Mouse (Mus musculus): Measurements from ENCODE around the gene Fancd2os. TPM values are rescaled to one million over a fixed set of nuclear protein-coding genes. Genes with fewer than 3 reads are reported as not detected.

Fancd2os gene
- total RNA-seq, 2 experiments from 2014 or later, result 0.28 TPM; not detected in 1

- intact Hi-C loops (cut with DNase I), result no loop called here
- DNase-seq, result no peak
Observed at GRCm38 (mm10) chr6:113608871-113609270, 8.4 kb upstream of the Fancd2os start.

- intact Hi-C loops (cut with DNase I), result no loop called here
- no peak for DNase-seq
Observed at GRCm38 (mm10) chr6:113605224-113605545, 4.7 kb upstream of the Fancd2os start.

DNA sequence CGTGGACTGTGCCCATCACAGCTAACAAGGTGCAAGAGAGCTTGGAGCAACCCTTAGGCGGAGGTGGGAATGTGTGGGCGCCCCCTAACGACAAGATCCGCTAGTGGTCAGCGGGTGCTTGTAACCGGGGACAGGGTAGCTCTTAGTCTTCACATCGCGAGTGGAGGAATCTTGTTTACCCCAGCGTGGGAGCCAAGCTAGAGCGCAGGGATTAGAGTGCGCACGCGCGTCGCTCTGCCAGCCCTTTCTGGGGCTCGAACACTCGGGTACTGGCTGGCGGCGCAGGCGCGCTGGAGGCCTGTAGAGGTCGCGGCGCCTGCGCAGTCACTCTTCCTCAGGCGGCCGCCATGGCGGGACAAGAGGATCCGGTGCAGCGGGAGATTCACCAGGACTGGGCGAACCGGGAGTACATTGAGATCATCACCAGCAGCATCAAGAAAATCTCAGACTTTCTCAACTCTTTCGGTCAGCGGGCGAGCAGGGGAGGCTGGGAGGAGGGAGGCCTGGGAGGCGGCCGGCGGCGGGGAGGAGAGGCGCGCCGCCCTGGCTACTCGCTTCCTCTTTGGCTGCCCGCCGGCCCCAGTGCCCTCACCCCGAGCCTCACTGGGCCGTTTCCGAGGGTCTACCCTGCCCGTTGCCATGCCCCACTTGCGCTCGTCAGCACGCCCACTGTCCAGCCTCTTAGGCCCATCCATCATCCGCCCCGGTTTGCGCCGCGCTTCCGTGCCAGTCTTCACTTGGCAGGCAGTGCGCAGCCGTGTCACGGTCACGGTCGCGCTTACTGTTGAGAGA lies 4.1 kb upstream of the Fancd2os start, which contains the start of gene Brk1:
Gene Brk1, plus strand, starts transcription at position 341 of the 792 bp plus-strand sequence.
- intact Hi-C loops (cut with DNase I), result no loop called here
- DNase-seq, result peak; percentile 93

DNA sequence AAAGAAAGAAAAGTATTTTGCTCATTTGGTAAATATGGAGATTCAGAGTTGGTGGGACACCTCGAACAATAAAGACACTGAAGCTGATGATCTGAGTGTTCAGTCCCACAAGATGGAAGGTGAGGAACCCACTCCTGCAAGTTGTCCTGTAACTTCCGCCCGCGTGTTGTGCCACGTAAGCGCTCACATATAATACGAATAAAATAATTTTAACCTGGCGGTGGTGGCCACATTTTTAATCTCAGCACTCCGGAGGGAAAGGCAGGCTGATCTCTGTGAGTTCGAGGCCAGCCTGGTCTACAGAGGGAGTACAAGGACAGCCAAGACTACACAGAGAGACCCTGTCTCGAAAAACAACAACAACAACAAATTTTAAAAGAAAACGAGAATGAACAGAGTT lies 3.5 kb upstream of the Fancd2os start:
- DNase-seq, result no peak

GRCm38 (mm10) chr6:113602821-113603220 lies 2.3 kb upstream of the Fancd2os start:
- intact Hi-C loops (cut with DNase I), result no loop called here
- no peak for DNase-seq

More for the DNA sequence above, 3.5 kb upstream of the Fancd2os start:
- intact Hi-C loops (cut with DNase I), result no loop called here

DNA sequence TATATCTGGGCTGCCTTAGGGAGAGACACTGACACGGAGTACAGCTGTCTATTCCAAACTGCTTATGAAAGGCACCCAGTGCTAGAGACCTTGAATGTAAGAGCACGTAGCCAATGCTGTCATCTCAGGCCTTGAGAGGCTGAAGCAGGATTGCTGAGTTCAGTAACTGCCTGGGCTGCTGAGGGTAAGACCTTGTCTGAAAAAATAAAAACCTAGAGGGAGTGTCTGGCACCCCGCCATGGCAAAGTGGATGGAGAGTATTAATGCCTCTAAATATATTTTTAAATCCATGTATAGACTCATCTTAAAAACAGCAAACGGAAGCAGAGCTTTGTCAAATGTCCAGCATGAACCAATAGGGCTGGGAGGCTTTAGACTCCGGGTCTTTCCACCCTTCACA lies 682 bp downstream of the Fancd2os start:
- intact Hi-C loops (cut with DNase I), result no loop called here

DNA sequence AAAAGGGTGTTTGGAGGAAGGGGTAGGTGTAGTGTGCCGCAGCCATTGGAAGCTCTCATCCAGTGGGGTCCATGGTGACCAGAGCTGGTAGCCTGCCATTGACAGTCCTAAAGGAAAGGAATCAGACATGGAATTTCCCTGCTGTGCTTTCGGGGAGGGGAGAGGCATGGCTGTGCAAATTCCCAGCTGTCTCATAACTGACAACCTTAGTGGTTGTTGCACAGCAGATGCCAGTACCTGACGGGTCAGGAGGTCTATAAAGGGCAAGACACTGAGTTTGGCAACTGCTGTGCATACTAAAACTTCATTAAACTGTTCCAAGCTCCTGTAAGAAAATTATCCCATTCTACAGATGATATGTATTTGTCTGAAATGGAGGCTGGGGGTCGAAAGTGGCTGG lies 2.6 kb downstream of the Fancd2os start:
- DNase-seq, result no peak
- intact Hi-C loops (cut with DNase I), result no loop called here

More for the DNA sequence above, 682 bp downstream of the Fancd2os start:
- DNase-seq, result no peak

DNA sequence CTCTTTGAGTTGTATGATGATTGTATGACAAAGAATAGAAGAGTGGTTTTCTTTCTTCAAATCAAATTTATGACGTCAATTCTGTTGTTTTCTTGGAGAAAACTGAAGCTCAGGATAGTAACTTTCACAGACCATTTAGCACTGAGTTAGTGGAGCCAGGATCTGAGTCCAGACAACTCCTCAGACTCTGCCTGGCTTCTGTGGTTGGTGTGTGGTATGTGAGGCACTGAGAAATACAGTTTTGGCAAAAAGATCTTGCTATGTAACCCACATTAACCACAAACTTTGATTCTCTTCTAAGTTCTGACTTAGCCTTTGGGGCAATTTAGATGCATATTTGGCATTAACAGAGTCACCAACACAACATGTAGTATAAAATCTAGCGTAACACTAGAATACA lies 7.9 kb downstream of the Fancd2os start:
- DNase-seq, result no peak
- intact Hi-C loops (cut with DNase I), result no loop called here

DNA sequence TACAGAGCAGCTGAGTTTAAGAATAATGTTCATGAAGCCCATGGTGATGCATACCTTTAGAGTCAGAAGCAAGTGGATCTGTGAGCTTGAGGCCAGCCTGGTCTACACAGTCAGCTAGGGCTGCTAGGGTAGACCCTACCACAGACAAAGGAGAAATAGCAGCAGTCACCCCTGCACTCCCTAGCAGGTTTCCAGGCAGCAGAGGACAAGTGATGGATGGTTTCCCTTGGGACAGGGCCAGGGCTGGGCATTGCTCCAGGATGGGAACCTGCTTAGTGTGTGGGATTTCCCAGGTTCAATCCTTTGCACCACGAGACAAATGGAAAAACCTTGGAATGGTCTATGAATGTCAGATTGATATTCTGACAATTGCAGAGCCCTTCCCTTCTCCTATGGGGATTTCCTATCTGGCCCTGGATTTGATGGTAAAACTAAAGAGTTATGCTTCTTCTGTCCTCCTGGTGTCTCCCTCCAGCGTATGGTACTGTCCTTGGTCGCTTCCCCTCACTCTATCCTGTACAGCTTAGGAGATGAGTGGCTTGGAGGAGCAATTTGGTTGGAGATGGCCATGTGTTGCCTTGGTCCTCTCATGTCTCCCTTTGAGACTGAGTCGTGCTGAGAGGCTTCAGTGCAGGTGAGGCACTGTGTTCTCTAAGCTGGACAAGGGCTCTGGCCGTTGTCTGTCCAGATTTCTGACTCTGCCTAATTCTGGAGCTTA lies 13.9 kb downstream of the Fancd2os start:
- DNase-seq, result peak; percentile 10
- intact Hi-C loops (cut with DNase I), result no loop called here

GRCm38 (mm10) chr6:113585065-113585464 lies 15.4 kb downstream of the Fancd2os start:
- DNase-seq, result no peak
- intact Hi-C loops (cut with DNase I), result no loop called here

- intact Hi-C loops (cut with DNase I), result no loop called here
- DNase-seq, result no peak
Observed at GRCm38 (mm10) chr6:113583023-113583422, 17.5 kb downstream of the Fancd2os start.

DNA sequence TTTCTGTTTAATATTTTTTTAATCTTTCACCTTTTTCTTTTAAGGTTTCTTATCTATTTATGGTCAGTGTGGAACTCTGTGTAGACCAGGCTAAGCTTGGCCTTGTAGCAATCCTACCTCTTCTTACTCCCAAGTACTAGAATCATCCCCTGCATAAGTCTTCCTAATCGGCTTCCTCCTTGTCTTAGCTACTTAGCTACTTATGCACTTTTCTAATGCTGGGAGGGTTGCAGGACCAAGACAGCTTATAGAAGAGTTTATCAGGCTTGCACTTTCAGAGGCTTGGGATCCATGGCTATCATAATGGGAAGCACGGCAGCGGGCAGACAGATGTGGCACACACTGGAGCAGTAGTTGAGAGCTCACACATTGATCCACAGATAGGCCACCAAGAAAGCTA lies 21.2 kb downstream of the Fancd2os start:
- intact Hi-C loops (cut with DNase I), result no loop called here
- no peak for DNase-seq

- no peak for DNase-seq
- intact Hi-C loops (cut with DNase I), result no loop called here
Observed at GRCm38 (mm10) chr6:113576044-113576443, 24.5 kb downstream of the Fancd2os start.

- DNase-seq, result no peak
- intact Hi-C loops (cut with DNase I), result no loop called here
Observed at GRCm38 (mm10) chr6:113564557-113564956, 36.0 kb downstream of the Fancd2os start.

DNA sequence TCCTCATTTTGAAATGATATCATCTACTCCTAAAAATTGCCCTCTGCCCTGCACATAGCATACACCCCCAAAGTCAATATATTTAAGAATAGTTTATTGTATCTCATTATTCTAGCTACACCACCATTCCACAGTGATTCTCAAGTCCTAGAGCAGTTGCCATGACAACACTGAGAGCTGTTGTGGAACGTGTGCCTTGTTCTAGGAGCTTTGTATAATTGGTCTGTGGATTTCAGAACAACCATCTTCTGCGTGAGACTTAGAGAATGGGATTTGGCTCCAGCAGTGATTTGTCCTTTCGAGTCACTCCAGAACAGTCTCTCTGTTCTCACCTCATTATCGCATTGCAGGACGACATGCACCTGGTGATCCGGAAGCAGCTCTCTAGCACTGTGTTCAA lies 40.8 kb downstream of the Fancd2os start:
- DNase-seq, result no peak
- intact Hi-C loops (cut with DNase I), result no loop called here

Other genes starting within 250 kb of the Fancd2os start
- gene Tada3, start 222.8 kb downstream of the Fancd2os start, total RNA-seq (2021), result 10 to 100 TPM; 64.4 to 68.2 TPM
- gene Arpc4, start 222.6 kb downstream of the Fancd2os start, total RNA-seq (2021), result 100 to 1,000 TPM; 288 to 299 TPM
- 10 to 100 TPM; 12.4 to 14.1 TPM for gene Ttll3, start 211.5 kb downstream of the Fancd2os start, total RNA-seq (2021)
- 10 to 100 TPM; 14.4 to 15.2 TPM for gene Rpusd3, start 181.4 kb downstream of the Fancd2os start, total RNA-seq (2021)
- not detected for gene Cidec, start 165.0 kb downstream of the Fancd2os start, total RNA-seq (2021)
- 10 to 100 TPM; 39.1 to 44.9 TPM for gene Jagn1, start 158.1 kb downstream of the Fancd2os start, total RNA-seq (2021)
- gene Il17re, start 142.2 kb downstream of the Fancd2os start, total RNA-seq (2021), result under 1 TPM; 0.26 to 0.30 TPM
- 1 to 10 TPM; 2.2 to 2.4 TPM for gene Il17rc, start 129.3 kb downstream of the Fancd2os start, total RNA-seq (2021)
- 10 to 100 TPM; 80.4 to 82.1 TPM for gene Creld1, start 117.4 kb downstream of the Fancd2os start, total RNA-seq (2021)
- gene Prrt3, start 98.8 kb downstream of the Fancd2os start, total RNA-seq (2021), result 10 to 100 TPM; 15.5 to 19.7 TPM
- gene Emc3, start 69.1 kb downstream of the Fancd2os start, total RNA-seq (2021), result 10 to 100 TPM; 62.3 to 71.1 TPM
- gene Fancd2, start 69.0 kb downstream of the Fancd2os start, total RNA-seq (2021), result 1 to 10 TPM; 5.4 to 7.0 TPM
- gene Brk1, start 4.1 kb upstream of the Fancd2os start, total RNA-seq (2021), result 100 to 1,000 TPM; 166 to 181 TPM
- gene Vhl, start 23.2 kb upstream of the Fancd2os start, total RNA-seq (2021), result 10 to 100 TPM; 50.0 to 61.8 TPM
- 1 to 10 TPM; 7.9 to 8.1 TPM for gene Irak2, start 37.8 kb upstream of the Fancd2os start, total RNA-seq (2021)
- 10 to 100 TPM; 95.0 to 98.1 TPM for gene Tatdn2, start 96.3 kb upstream of the Fancd2os start, total RNA-seq (2021)
- not detected for gene Ghrl, start 119.2 kb upstream of the Fancd2os start, total RNA-seq (2021)
- 100 to 1,000 TPM; 100 to 104 TPM for gene Sec13, start 140.0 kb upstream of the Fancd2os start, total RNA-seq (2021)